Comparison of ENCODE assay signal across 11 mouse cellular contexts in the genomic region with DNA sequence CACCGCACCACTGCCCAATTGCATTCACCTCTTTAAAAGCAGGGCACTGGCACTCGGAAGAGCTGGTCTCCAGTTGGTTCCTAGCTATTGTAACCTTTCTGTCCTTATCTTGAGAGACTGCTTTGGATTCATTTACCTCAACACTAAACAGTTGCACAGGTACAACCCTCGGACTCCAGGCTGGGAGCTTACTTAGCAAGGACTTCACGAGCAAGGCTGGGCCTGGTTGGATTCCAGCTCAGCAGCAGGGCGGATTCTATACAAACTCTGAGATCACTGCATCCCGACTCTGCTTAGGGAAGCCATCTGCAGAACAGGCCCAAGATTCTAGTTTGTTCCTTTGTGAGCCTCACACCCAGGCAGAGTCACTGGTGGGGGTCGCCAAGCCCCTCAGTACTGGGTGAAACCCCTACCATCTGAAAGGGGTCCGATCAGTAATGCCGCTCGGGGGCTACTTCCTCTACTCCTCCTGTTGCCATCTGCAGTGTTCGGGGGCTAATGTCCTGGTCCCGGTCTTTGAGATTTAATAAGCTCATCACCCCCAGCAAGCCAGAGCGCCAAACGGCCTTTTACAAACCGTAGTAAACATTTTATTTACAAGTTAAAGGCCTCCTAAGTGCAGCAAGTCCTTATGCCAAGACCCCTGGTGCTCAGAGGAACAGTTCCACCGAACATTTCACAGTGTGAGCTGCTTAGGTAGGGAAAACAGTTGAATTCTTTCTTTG. TPM values are rescaled to one million over a fixed set of nuclear protein-coding genes. Genes with fewer than 3 reads are reported as not detected.
DNase-seq lines count a peak whose midpoint lies in the region; ATAC-seq and TF ChIP-seq lines count a peak whose summit lies in the region.
"Had no signal": no experiment of that assay in that cellular context is flagged by ENCODE, and none has a peak within 500 bp of the region (broad histone marks: within the 10 kb centered on the region; RNA-seq: fewer than 3 reads in every experiment).

No protein-coding gene starts in this region.

- H3K4me3 ChIP-seq in lung, embryonic 14.5 days (ENCODE audit: low read depth, low read length): peak overlapping the region; percentile 76; the same call in 1 of the 2 replicates
- peak overlapping the region; percentile 44; the same call in 1 of the 2 replicates for H3K4me3 ChIP-seq in forebrain, embryonic 15.5 days
- peak overlapping the region; percentile 76 for H3K4me3 ChIP-seq in intestine, postnatal 0 days (ENCODE audit: low read depth, low read length)
- peak overlapping the region; percentile 26; the same call in 1 of the 2 replicates for H3K4me3 ChIP-seq in stomach, embryonic 14.5 days (ENCODE audit: low read depth, low read length)

- H3K36me3 ChIP-seq in lung, embryonic 14.5 days (ENCODE audit: insufficient read depth): peaks cover 22% of the 10 kb centered on the region
- H3K36me3 ChIP-seq in forebrain, embryonic 15.5 days: no peaks in the 10 kb centered on the region
- H3K36me3 ChIP-seq in intestine, postnatal 0 days (ENCODE audit: control insufficient read depth, insufficient read depth): no peaks in the 10 kb centered on the region
- no peaks in the 10 kb centered on the region for H3K36me3 ChIP-seq in stomach, embryonic 14.5 days (ENCODE audit: control insufficient read depth, insufficient read depth, low read length)

- H3K27ac ChIP-seq in lung, embryonic 14.5 days (ENCODE audit: low read depth): no peak overlapping the region
- H3K27ac ChIP-seq in forebrain, embryonic 15.5 days (replicated peaks): no peak overlapping the region
- no peak overlapping the region for H3K27ac ChIP-seq in intestine, postnatal 0 days (ENCODE audit: low read depth, low read length)
- H3K27ac ChIP-seq in stomach, embryonic 14.5 days (ENCODE audit: low read length): no peak overlapping the region
- H3K27ac ChIP-seq: liver, embryonic 14.5 days had no signal

- H3K27me3 ChIP-seq in lung, embryonic 14.5 days (ENCODE audit: insufficient read depth, low read length): peaks cover 85% of the 10 kb centered on the region
- peaks cover 88% of the 10 kb centered on the region for H3K27me3 ChIP-seq in forebrain, embryonic 15.5 days
- H3K27me3 ChIP-seq in intestine, postnatal 0 days (replicated peaks; ENCODE audit: control insufficient read depth, insufficient read depth, low read length): peaks cover 65% of the 10 kb centered on the region
- peaks cover 68% of the 10 kb centered on the region for H3K27me3 ChIP-seq in stomach, embryonic 14.5 days (ENCODE audit: control insufficient read depth, insufficient read depth, low read length)

- ATAC-seq in lung, embryonic 14.5 days (ENCODE audit: insufficient read depth): no peak
- no peak for ATAC-seq in forebrain, embryonic 15.5 days (replicated peaks)
- ATAC-seq in intestine, postnatal 0 days: no peak
- ATAC-seq in stomach, embryonic 14.5 days (ENCODE audit: insufficient number of reproducible peaks, insufficient read depth, low FRiP score, low read depth): no peak
- no peak for ATAC-seq in megakaryocyte-erythroid progenitor cell, adult 5-6 weeks (replicated peaks; ENCODE audit: low FRiP score, low TSS enrichment, poor library complexity, severe bottlenecking)
- ATAC-seq: inflammation-experienced regulatory T-cells, adult 6 months; Patski had no signal

- TF ChIP-seq CTCF in lung, embryonic 14.5 days (IDR thresholded peaks at IDR 0.05; ENCODE audit: low read depth): no peak
- TF ChIP-seq CTCF in intestine, postnatal 0 days (IDR thresholded peaks at IDR 0.05; ENCODE audit: low read depth): no peak

- peaks cover 5% of the 10 kb centered on the region; the same call in 1 of the 2 replicates for H3K4me1 ChIP-seq in lung, embryonic 14.5 days (ENCODE audit: insufficient read depth)
- peaks cover 16% of the 10 kb centered on the region for H3K4me1 ChIP-seq in forebrain, embryonic 15.5 days
- H3K4me1 ChIP-seq in intestine, postnatal 0 days (replicated peaks; ENCODE audit: control insufficient read depth, insufficient read depth, low read length): peaks cover 9% of the 10 kb centered on the region
- peaks cover 5% of the 10 kb centered on the region; the same call in 1 of the 2 replicates for H3K4me1 ChIP-seq in stomach, embryonic 14.5 days (ENCODE audit: control insufficient read depth, insufficient read depth, low read length)

- no peaks in the 10 kb centered on the region for H3K9me3 ChIP-seq in lung, embryonic 14.5 days (ENCODE audit: low read depth, low read length)
- H3K9me3 ChIP-seq in forebrain, embryonic 15.5 days: no peaks in the 10 kb centered on the region
- H3K9me3 ChIP-seq in intestine, postnatal 0 days (ENCODE audit: control insufficient read depth): no peaks in the 10 kb centered on the region
- H3K9me3 ChIP-seq in stomach, embryonic 14.5 days (ENCODE audit: control insufficient read depth, low read depth, low read length): no peaks in the 10 kb centered on the region

- WGBS in lung, embryonic 14.5 days: 48% methylated on average over 16 of the region's 16 CpGs
- WGBS in forebrain, embryonic 15.5 days: 3% methylated on average over 16 of the region's 16 CpGs
- WGBS in intestine, postnatal 0 days: 22% methylated on average over 16 of the region's 16 CpGs
- WGBS in stomach, embryonic 14.5 days: 27% methylated on average over 16 of the region's 16 CpGs

- H3K4me2 ChIP-seq in lung, embryonic 14.5 days: peak overlapping the region; percentile 79
- 0 out of 2 replicates have a peak overlapping the region, but pooled peaks have one; percentile 77 for H3K4me2 ChIP-seq in forebrain, embryonic 15.5 days (replicated peaks)
- peak overlapping the region; percentile 84 for H3K4me2 ChIP-seq in intestine, postnatal 0 days (replicated peaks; ENCODE audit: low read depth)
- H3K4me2 ChIP-seq in stomach, embryonic 14.5 days (replicated peaks; ENCODE audit: low read depth, low read length): peak overlapping the region; percentile 50; the same call in 1 of the 2 replicates

- H3K9ac ChIP-seq in lung, embryonic 14.5 days: no peak overlapping the region
- H3K9ac ChIP-seq in forebrain, embryonic 15.5 days (replicated peaks): no peak overlapping the region
- 0 out of 2 replicates have a peak overlapping the region, but pooled peaks have one; percentile 48 for H3K9ac ChIP-seq in intestine, postnatal 0 days (ENCODE audit: low read depth, low read length)
- H3K9ac ChIP-seq in stomach, embryonic 14.5 days (replicated peaks; ENCODE audit: low read depth, low read length): no peak overlapping the region
- H3K9ac ChIP-seq: liver, embryonic 14.5 days had no signal

- DNase-seq in lung, embryonic 14.5 days: no peak
- no peak for DNase-seq in lung, postnatal 36 days
- no peak for DNase-seq in frontal cortex, postnatal 36 days (ENCODE audit: low spot score in 2 of 2)
- DNase-seq: thymus, postnatal 14 days had no signal

RNA-seq across cellular contexts. Expression of gene Hlx, which starts 5.7 kb away (rescaled TPM):
- polyA plus RNA-seq in lung, embryonic 14.5 days (2014; fragmentation: Nextera tagmentation; extraction: Ambion mirVana): 27.8 and 28.2 TPM in 2 replicates
- 1.1 and 1.5 TPM in 2 replicates for polyA plus RNA-seq in forebrain, embryonic 15.5 days (2015; fragmentation: Nextera tagmentation; extraction: Ambion mirVana)
- polyA plus RNA-seq in intestine, postnatal 0 days (2015; fragmentation: Nextera tagmentation; extraction: Ambion mirVana): 20.2 and 22.7 TPM in 2 replicates
- 10.8 and 12.7 TPM in 2 replicates for polyA plus RNA-seq in stomach, embryonic 14.5 days (2014; fragmentation: Nextera tagmentation; extraction: Ambion mirVana)
- 0.96 and 1.4 TPM in 2 replicates for total RNA-seq in megakaryocyte-erythroid progenitor cell, adult 5-6 weeks (2014; fragmentation: Nextera tagmentation)
- total RNA-seq in megakaryocyte-erythroid progenitor cell, adult 5-6 weeks (2017): 1.7 TPM in 1 of 2 replicates, not detected in the other
- polyA plus RNA-seq: inflammation-experienced regulatory T-cells, adult 6 months had no signal

Comparison
In these comparisons a context has a peak if more than half of its experiments do, and no peak if none do; other contexts are left out.
1. H3K4me3 ChIP-seq: peak in every context shown above with its lines; median percentile 76 in lung, embryonic 14.5 days; 76 in intestine, postnatal 0 days; 44 in forebrain, embryonic 15.5 days; 26 in stomach, embryonic 14.5 days.